Mouse (Mus musculus): Measurements from ENCODE around the gene Ppp1ca. TPM values are rescaled to one million over a fixed set of nuclear protein-coding genes. Genes with fewer than 3 reads are reported as not detected.

Gene Ppp1ca
- polyA plus RNA-seq, 1 experiment = 509 TPM

- H3K27ac ChIP-seq (ENCODE audit: insufficient read depth, low read depth, low read length) = peak overlapping the region; percentile 48
- 53% methylated on average over 13 of the region's 13 CpGs for WGBS
- TF ChIP-seq CTCF (conservative IDR thresholded peaks at IDR 0.05; ENCODE audit: insufficient read depth, insufficient read length, low read depth, low read length) (no peak), POLR2A (IDR thresholded peaks at IDR 0.05; ENCODE audit: low read depth, low read length) (no peak)
- peaks cover 5% of the 10 kb centered on the region; the same call in 1 of the 2 replicates for H3K4me1 ChIP-seq (ENCODE audit: control insufficient read depth, insufficient read depth, low read length)
- DNase-seq = no peak
- no peaks in the 10 kb centered on the region for H3K27me3 ChIP-seq (replicated peaks; ENCODE audit: control insufficient read depth, insufficient read depth, low read length)
- H3K36me3 ChIP-seq (ENCODE audit: control insufficient read depth, insufficient read depth, low read length) = no peaks in the 10 kb centered on the region
- no peak overlapping the region for H3K4me3 ChIP-seq (ENCODE audit: insufficient read depth, low read depth, low read length)
These were observed 20.2 kb upstream of the Ppp1ca start for GRCm38 (mm10) chr19:4171393-4172290.

DNA sequence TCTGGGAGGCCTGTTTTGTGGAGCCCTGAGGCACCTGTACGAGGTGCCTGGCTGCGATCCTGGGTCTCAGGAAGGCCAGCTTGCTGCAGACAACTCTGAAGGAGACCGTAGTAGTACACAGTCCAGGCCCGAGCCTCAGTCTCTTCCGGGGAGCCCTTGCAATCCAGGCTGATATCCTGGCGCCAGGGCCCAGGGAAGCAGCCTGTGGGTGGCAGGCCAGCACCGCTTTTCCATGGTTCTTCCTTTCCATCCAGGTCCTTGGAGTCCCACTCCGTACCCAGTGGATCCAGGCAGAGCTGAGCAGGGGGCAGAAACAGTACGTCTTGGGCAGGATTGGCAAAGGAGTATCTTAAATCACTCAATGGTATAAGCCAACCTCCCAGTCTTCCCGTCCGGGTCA, 18.9 kb upstream of the Ppp1ca start:
- H3K4me1 ChIP-seq (ENCODE audit: control insufficient read depth, insufficient read depth, low read length) = peaks cover 5% of the 10 kb centered on the region; the same call in 1 of the 2 replicates
- no peak for DNase-seq
- WGBS = 79% methylated on average over 11 of the region's 11 CpGs
- no peak overlapping the region for H3K27ac ChIP-seq (ENCODE audit: insufficient read depth, low read depth, low read length)
- TF ChIP-seq POLR2A (IDR thresholded peaks at IDR 0.05; ENCODE audit: low read depth, low read length) (no peak), CTCF (conservative IDR thresholded peaks at IDR 0.05; ENCODE audit: insufficient read depth, insufficient read length, low read depth, low read length) (0 out of 2 replicates have a peak, but pooled peaks have one; percentile 10)
- no peaks in the 10 kb centered on the region for H3K27me3 ChIP-seq (replicated peaks; ENCODE audit: control insufficient read depth, insufficient read depth, low read length)
- no peaks in the 10 kb centered on the region for H3K36me3 ChIP-seq (ENCODE audit: control insufficient read depth, insufficient read depth, low read length)
- H3K4me3 ChIP-seq (ENCODE audit: insufficient read depth, low read depth, low read length) = no peak overlapping the region

DNA sequence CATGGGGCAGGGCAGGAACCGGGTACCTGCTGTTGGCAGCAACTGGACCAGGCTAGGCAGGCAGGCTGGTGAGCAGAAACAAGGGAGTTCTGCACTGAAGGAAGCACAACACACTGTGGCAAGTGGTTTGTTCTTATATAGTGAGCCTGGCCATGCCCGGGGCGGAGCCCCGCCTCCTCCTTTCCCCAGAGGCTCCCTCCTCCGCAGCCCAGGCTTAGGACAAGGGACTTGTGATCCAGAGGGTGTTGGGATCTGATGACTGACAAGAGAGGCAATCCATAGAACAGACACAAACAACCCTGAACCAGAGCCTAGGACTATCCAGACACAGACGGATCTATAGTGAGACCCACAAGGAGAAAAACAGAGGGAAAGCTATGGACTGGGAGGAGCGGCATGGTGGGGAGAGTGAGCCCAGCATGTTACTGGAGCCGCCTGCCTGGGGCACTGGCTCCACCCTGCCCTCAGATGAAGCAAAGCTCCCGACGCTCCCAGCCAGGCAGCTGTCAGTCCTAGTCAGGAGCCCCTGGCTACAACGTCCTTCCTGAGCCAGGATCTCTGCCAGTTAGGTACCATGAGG, 16.4 kb upstream of the Ppp1ca start, which contains the start of gene Carns1:
Gene Carns1, minus strand, starts transcription at position 112 of the 580 bp plus-strand sequence.
- no peak for DNase-seq
- TF ChIP-seq POLR2A (IDR thresholded peaks at IDR 0.05; ENCODE audit: low read depth, low read length) (no peak), CTCF (conservative IDR thresholded peaks at IDR 0.05; ENCODE audit: insufficient read depth, insufficient read length, low read depth, low read length) (no peak)
- H3K27ac ChIP-seq (ENCODE audit: insufficient read depth, low read depth, low read length) = no peak within 1 kb of the TSS
- no peaks in the 10 kb centered on the region for H3K4me1 ChIP-seq (ENCODE audit: control insufficient read depth, insufficient read depth, low read length)
- H3K27me3 ChIP-seq (replicated peaks; ENCODE audit: control insufficient read depth, insufficient read depth, low read length) = no peaks in the 10 kb centered on the region
- no peaks in the 10 kb centered on the region for H3K36me3 ChIP-seq (ENCODE audit: control insufficient read depth, insufficient read depth, low read length)
- no peak within 1 kb of the TSS for H3K4me3 ChIP-seq (ENCODE audit: insufficient read depth, low read depth, low read length)
- 17% methylated on average over 11 of the region's 11 CpGs for WGBS

DNA sequence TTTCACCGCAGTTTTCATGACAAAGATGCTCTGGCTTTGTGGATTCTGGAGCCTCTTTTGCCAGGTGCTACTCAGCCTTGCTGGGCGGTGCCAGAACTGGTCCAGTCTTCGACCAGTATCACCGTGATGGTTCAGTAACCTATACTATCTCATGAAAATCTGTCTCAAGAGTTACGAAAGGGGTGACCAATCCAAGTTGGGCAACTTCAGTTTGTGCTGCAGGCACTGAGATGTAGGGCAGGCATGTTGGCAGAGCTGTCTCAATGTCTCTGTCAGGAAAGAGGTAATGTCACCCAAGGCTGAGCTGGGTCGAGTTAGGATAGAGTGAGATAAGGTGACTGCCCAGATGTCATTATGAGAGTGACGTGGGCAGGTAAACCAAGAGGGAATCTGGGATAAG, 11.5 kb upstream of the Ppp1ca start:
- Histone ChIP-seq H3K36me3 (ENCODE audit: control insufficient read depth, insufficient read depth, low read length) (no peaks in the 10 kb centered on the region), H3K27me3 (replicated peaks; ENCODE audit: control insufficient read depth, insufficient read depth, low read length) (no peaks in the 10 kb centered on the region), H3K4me1 (ENCODE audit: control insufficient read depth, insufficient read depth, low read length) (no peaks in the 10 kb centered on the region), H3K27ac (ENCODE audit: insufficient read depth, low read depth, low read length) (no peak overlapping the region), H3K4me3 (ENCODE audit: insufficient read depth, low read depth, low read length) (no peak overlapping the region)
- WGBS = 92% methylated on average over 7 of the region's 7 CpGs
- DNase-seq = no peak
- TF ChIP-seq CTCF (conservative IDR thresholded peaks at IDR 0.05; ENCODE audit: insufficient read depth, insufficient read length, low read depth, low read length) (no peak), POLR2A (IDR thresholded peaks at IDR 0.05; ENCODE audit: low read depth, low read length) (no peak)

DNA sequence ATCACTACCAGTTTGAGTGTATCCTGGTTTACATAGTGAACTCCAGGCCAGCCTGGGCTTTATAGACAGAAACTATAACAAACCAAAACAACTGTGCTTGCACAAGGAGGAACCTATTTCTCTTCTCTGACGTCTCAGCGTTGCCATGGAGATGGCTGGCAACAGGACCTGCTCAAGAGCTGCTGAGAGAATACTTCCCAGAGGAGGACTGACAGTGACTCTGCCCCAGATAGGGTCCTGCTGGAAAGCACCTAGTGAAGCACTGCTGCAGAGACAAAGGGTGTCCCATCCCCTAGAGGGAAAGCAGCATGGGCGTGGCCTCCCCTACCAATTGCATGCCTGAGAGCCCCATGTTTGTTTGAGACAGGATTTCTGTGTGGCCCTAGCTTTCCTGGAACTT, 10.0 kb upstream of the Ppp1ca start:
- peak; percentile 41 for DNase-seq
- no peak overlapping the region for H3K27ac ChIP-seq (ENCODE audit: insufficient read depth, low read depth, low read length)
- no peaks in the 10 kb centered on the region for H3K27me3 ChIP-seq (replicated peaks; ENCODE audit: control insufficient read depth, insufficient read depth, low read length)
- H3K4me1 ChIP-seq (ENCODE audit: control insufficient read depth, insufficient read depth, low read length) = no peaks in the 10 kb centered on the region
- no peak for TF ChIP-seq POLR2A (IDR thresholded peaks at IDR 0.05; ENCODE audit: low read depth, low read length)
- H3K4me3 ChIP-seq (ENCODE audit: insufficient read depth, low read depth, low read length) = no peak overlapping the region
- H3K36me3 ChIP-seq (ENCODE audit: control insufficient read depth, insufficient read depth, low read length) = no peaks in the 10 kb centered on the region
- WGBS = 49% methylated on average over 3 of the region's 3 CpGs

GRCm38 (mm10) chr19:4183689-4184088, 8.2 kb upstream of the Ppp1ca start:
- Histone ChIP-seq H3K4me1 (ENCODE audit: control insufficient read depth, insufficient read depth, low read length) (no peaks in the 10 kb centered on the region), H3K27ac (ENCODE audit: insufficient read depth, low read depth, low read length) (no peak overlapping the region), H3K4me3 (ENCODE audit: insufficient read depth, low read depth, low read length) (no peak overlapping the region), H3K27me3 (replicated peaks; ENCODE audit: control insufficient read depth, insufficient read depth, low read length) (no peaks in the 10 kb centered on the region), H3K36me3 (ENCODE audit: control insufficient read depth, insufficient read depth, low read length) (no peaks in the 10 kb centered on the region)
- no peak for DNase-seq
- TF ChIP-seq CTCF (conservative IDR thresholded peaks at IDR 0.05; ENCODE audit: insufficient read depth, insufficient read length, low read depth, low read length) = no peak
- no peak for TF ChIP-seq POLR2A (IDR thresholded peaks at IDR 0.05; ENCODE audit: low read depth, low read length)
- 88% methylated on average over 2 of the region's 2 CpGs for WGBS
